Mouse (Mus musculus) forebrain, embryonic 14.5 days (tissue): Measurements from ENCODE around the gene Zfpl1. TPM values are rescaled to one million over a fixed set of nuclear protein-coding genes. Genes with fewer than 3 reads are reported as not detected.

Experiments used
- ATAC-seq: fragments of 200-750 bp; cut with Nextera tagmentation; 2 replicates; pipeline ENCODE4 v1.8.0; 2017; ENCODE audit warnings: mild to moderate bottlenecking, moderate library complexity
- DNase-seq: peaks from one replicate; pipeline ENCODE4 v3.0.0-alpha.2; 2015; ENCODE audit warnings: low spot score
- H3K27ac ChIP-seq: fragments of 300-500 bp; sonication (generic); 2 replicates; pipeline ENCODE4 v1.5.1; 2014; ENCODE audit warnings: low read depth, mild to moderate bottlenecking, control low read depth, low read length, moderate library complexity
- H3K27me3 ChIP-seq: fragments of 300-500 bp; sonication (generic); replicated peaks from 2 replicates; pipeline ENCODE4 v1.6.1; 2014; ENCODE audit warnings: low read length, control low read depth, mixed read lengths; ENCODE audit not compliant: control insufficient read depth, insufficient read depth
- H3K36me3 ChIP-seq: fragments of 300-500 bp; sonication (generic); 2 replicates; pipeline ENCODE4 v1.6.1; 2014; ENCODE audit warnings: low read length, control low read depth; ENCODE audit not compliant: control insufficient read depth, insufficient read depth
- H3K4me1 ChIP-seq: fragments of 300-500 bp; sonication (generic); 2 replicates; pipeline ENCODE4 v1.6.1; 2014; ENCODE audit warnings: antibody characterized with exemption, low read length, control low read depth; ENCODE audit not compliant: control insufficient read depth, insufficient read depth
- H3K4me2 ChIP-seq: fragments of 300-500 bp; sonication (generic); 2 replicates; pipeline ENCODE4 v1.6.1; 2014; ENCODE audit warnings: mild to moderate bottlenecking, control low read depth, low read length
- H3K4me3 ChIP-seq: fragments of 300-500 bp; sonication (generic); 2 replicates; pipeline ENCODE4 v1.5.1; 2014; ENCODE audit warnings: low read depth, low read length, control low read depth
- H3K9ac ChIP-seq: fragments of 300-500 bp; sonication (generic); 2 replicates; pipeline ENCODE4 v1.6.1; 2014; ENCODE audit warnings: mild to moderate bottlenecking, low read length, control low read depth, moderate library complexity
- H3K9me3 ChIP-seq: fragments of 300-500 bp; sonication (generic); replicated peaks from 2 replicates; pipeline ENCODE4 v1.6.1; 2016; ENCODE audit warnings: low read length, control low read depth, mixed read lengths; ENCODE audit not compliant: control insufficient read depth
- WGBS: fragments of 180-500 bp; shearing (Covaris S2); extraction: QIAGEN DNeasy Blood & Tissue Kit; methylation state at CpG from one replicate; pipeline ENCODE4 v1.1.7; 2014; 5-methylcytosine and 5-hydroxymethylcytosine counted together
- polyA plus RNA-seq: library from polyadenylated mRNA; unstranded; fragments of >200 nt; fragmentation: Nextera tagmentation; extraction: Ambion mirVana; gene quantifications from 2 replicates; pipeline ENCODE4 v1.2.1, GENCODE M21; 2014

Zfpl1 gene
- polyA plus RNA-seq, 1 experiment from 2014 or later, result 87.2 TPM

- H3K36me3 ChIP-seq, result no peaks in the 10 kb centered on the region
- DNase-seq, result no peak
- no peak for ATAC-seq
- H3K9me3 ChIP-seq, result no peaks in the 10 kb centered on the region
- WGBS, result 91% methylated on average over 7 of the region's 7 CpGs
- H3K4me1 ChIP-seq, result no peaks in the 10 kb centered on the region
- no peak within 1 kb of the TSS for H3K4me2 ChIP-seq
- H3K27ac ChIP-seq, result no peak within 1 kb of the TSS
- no peaks in the 10 kb centered on the region for H3K27me3 ChIP-seq
- no peak within 1 kb of the TSS for H3K4me3 ChIP-seq
- H3K9ac ChIP-seq, result no peak within 1 kb of the TSS
These were observed 20.8 kb upstream of the Zfpl1 start, which contains the start of gene Naaladl1 for GRCm38 (mm10) chr19:6105586-6105985. Naaladl1 (plus strand) TSS chr19:6105782.

DNA sequence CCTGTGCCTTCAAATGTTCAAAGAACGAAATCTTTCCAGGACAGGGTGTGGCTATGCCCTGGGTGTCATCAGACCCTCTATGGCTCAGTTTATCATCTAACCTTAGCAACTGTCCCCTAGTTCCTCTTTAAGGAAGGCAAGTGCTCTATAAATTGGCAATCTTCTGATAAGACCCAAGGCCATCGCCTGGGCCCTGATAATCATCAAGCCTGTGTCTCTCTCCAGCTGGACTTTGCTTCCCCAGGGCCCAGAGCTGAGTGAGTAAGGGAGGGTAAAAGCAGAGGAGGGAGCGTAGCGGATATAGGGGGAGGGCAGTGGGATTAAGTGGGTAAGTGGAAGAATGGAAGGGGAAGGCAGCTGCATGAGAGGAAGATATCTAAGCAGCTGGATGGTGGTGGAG lies 19.7 kb upstream of the Zfpl1 start:
- Histone ChIP-seq H3K9me3 (no peaks in the 10 kb centered on the region), H3K4me2 (no peak overlapping the region), H3K27ac (no peak overlapping the region), H3K9ac (no peak overlapping the region), H3K27me3 (no peaks in the 10 kb centered on the region), H3K4me3 (no peak overlapping the region), H3K4me1 (no peaks in the 10 kb centered on the region), H3K36me3 (no peaks in the 10 kb centered on the region)
- no peak for DNase-seq
- 89% methylated on average over 4 of the region's 4 CpGs for WGBS
- no peak for ATAC-seq

- WGBS, result 79% methylated on average over 6 of the region's 6 CpGs
- DNase-seq (no peak), ATAC-seq (no peak)
- Histone ChIP-seq H3K27ac (no peak overlapping the region), H3K9ac (no peak overlapping the region), H3K4me2 (no peak overlapping the region), H3K9me3 (no peaks in the 10 kb centered on the region), H3K27me3 (no peaks in the 10 kb centered on the region), H3K36me3 (no peaks in the 10 kb centered on the region), H3K4me1 (no peaks in the 10 kb centered on the region), H3K4me3 (no peak overlapping the region)
These were observed 17.6 kb upstream of the Zfpl1 start for GRCm38 (mm10) chr19:6102169-6102853.

DNA sequence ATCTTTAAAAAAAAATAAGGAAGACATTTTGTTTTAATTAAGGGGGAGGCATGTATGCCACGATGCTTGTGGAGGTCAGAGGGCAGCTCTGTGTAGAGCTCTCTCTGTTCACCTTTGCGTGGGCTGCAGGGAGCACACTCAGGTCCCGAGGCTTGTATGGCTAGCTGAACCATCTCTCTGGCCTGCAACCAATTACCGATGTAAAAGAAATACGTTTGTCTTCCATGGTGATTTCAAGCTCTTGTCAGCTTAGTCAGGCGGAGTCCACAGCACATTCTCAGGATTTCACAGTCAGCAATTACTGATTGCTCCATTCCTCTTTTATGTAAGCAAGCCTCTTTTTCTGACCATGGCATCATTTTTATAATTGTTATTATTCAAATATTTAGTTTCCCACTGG lies 16.4 kb upstream of the Zfpl1 start:
- no peaks in the 10 kb centered on the region for H3K4me1 ChIP-seq
- no peaks in the 10 kb centered on the region for H3K36me3 ChIP-seq
- H3K4me2 ChIP-seq, result no peak overlapping the region
- no peaks in the 10 kb centered on the region for H3K9me3 ChIP-seq
- H3K4me3 ChIP-seq, result no peak overlapping the region
- DNase-seq, result no peak
- no peak overlapping the region for H3K27ac ChIP-seq
- WGBS, result 84% methylated on average over 6 of the region's 6 CpGs
- no peak overlapping the region for H3K9ac ChIP-seq
- no peak for ATAC-seq
- no peaks in the 10 kb centered on the region for H3K27me3 ChIP-seq

DNA sequence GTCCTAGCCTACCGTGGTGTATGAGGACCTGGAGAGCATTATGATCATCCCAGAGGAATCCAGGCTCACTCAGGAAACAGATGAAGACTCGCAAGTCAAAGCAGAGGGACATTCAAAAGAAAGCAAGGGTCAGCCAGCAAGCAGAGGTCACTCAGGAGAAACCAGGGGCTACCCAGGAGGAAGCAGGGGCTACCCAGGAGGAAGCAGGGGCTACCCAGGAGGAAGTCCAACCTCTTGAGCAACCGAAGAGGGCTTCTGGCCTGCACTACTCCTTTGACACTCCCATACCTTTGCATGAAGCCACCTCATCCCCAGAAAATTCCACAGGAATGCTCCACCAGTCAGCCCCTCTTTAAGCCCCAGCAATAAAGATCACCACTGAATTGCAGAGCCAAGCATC lies 13.1 kb upstream of the Zfpl1 start:
- 89% methylated on average over 3 of the region's 3 CpGs for WGBS
- Histone ChIP-seq H3K9me3 (no peaks in the 10 kb centered on the region), H3K27me3 (no peaks in the 10 kb centered on the region), H3K27ac (no peak overlapping the region), H3K4me3 (no peak overlapping the region), H3K36me3 (peaks cover 15% of the 10 kb centered on the region; the same call in 1 of the 2 replicates), H3K4me1 (no peaks in the 10 kb centered on the region), H3K9ac (no peak overlapping the region), H3K4me2 (no peak overlapping the region)
- DNase-seq, result no peak
- ATAC-seq, result no peak

GRCm38 (mm10) chr19:6094119-6094518 lies 9.4 kb upstream of the Zfpl1 start, which contains the start of gene AC131692.1:
AC131692.1 (plus strand) TSS chr19:6094419.
- Histone ChIP-seq H3K4me1 (no peaks in the 10 kb centered on the region), H3K27me3 (no peaks in the 10 kb centered on the region), H3K27ac (no peak within 1 kb of the TSS), H3K9ac (no peak within 1 kb of the TSS), H3K36me3 (peaks cover 44% of the 10 kb centered on the region), H3K4me2 (no peak within 1 kb of the TSS), H3K4me3 (no peak within 1 kb of the TSS), H3K9me3 (no peaks in the 10 kb centered on the region)
- 93% methylated on average over 7 of the region's 7 CpGs for WGBS
- ATAC-seq (no peak), DNase-seq (no peak)

DNA sequence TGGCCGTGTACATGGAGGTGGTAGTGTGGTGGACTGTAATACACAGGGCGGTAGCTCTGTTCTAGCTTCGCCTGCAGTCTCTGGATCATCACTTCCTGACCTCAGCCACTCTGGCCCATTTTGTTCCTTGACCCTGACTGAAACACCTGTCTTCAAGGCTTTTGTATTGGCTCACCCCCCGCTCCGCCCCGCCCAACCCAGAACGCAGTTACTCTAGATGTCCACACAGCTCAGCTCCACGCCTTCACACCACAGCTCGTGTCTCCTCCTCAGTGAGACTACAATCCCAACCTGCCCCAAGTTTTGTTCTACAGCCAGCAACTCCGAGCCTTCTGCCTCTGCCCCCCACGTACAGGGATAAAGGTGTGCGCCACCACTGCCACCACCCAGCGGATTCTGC lies 4.1 kb upstream of the Zfpl1 start:
- H3K27me3 ChIP-seq, result no peaks in the 10 kb centered on the region
- no peak overlapping the region for H3K4me2 ChIP-seq
- H3K4me3 ChIP-seq, result no peak overlapping the region
- H3K36me3 ChIP-seq, result peaks cover 43% of the 10 kb centered on the region
- DNase-seq (no peak), ATAC-seq (no peak)
- 96% methylated on average over 13 of the region's 13 CpGs for WGBS
- H3K9me3 ChIP-seq, result no peaks in the 10 kb centered on the region
- H3K4me1 ChIP-seq, result peaks cover 7% of the 10 kb centered on the region; the same call in 1 of the 2 replicates
- no peak overlapping the region for H3K9ac ChIP-seq
- H3K27ac ChIP-seq, result no peak overlapping the region

- Histone ChIP-seq H3K27ac (no peak overlapping the region), H3K36me3 (peaks cover 43% of the 10 kb centered on the region), H3K27me3 (no peaks in the 10 kb centered on the region), H3K4me1 (peaks cover 8% of the 10 kb centered on the region; the same call in 1 of the 2 replicates), H3K4me2 (peak overlapping the region; percentile 88), H3K4me3 (peak overlapping the region; percentile 68), H3K9ac (peak overlapping the region; percentile 71), H3K9me3 (no peaks in the 10 kb centered on the region)
- peak; percentile 80 for ATAC-seq
- under 1% methylated on average over 17 of the region's 17 CpGs for WGBS
- DNase-seq, result peak; percentile 80
These were observed 692 bp upstream of the Zfpl1 start for GRCm38 (mm10) chr19:6085417-6085879.

DNA sequence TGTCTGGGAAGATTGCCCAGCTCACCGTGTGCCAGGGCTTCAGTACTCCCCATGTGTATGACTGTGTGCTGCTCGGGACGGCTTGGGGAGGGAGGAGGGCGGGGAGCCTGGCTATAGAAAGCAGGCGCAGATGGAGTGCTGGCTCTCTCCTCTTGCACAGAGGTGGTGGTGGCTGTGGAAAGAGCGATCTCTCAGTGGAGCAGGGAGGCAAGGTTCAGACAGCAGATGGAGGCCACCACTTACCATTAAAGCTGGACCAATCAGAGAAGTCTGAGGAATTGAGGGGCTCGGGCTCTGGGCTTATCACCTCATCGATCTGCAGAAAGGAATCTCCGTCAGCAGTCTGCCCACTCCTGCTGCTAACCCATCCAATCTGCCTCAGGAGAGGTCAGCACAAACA lies 2.6 kb downstream of the Zfpl1 start, which contains the start of gene Gm28374:
Gene Gm28374, minus strand, starts transcription at position 101 of the 400 bp plus-strand sequence.
- no peak within 1 kb of the TSS for H3K4me3 ChIP-seq
- WGBS, result 87% methylated on average over 9 of the region's 9 CpGs
- DNase-seq (no peak), ATAC-seq (no peak)
- H3K36me3 ChIP-seq, result peaks cover 32% of the 10 kb centered on the region
- peaks cover 8% of the 10 kb centered on the region; the same call in 1 of the 2 replicates for H3K4me1 ChIP-seq
- H3K27me3 ChIP-seq, result no peaks in the 10 kb centered on the region
- H3K27ac ChIP-seq, result no peak within 1 kb of the TSS
- H3K9me3 ChIP-seq, result no peaks in the 10 kb centered on the region
- H3K4me2 ChIP-seq, result no peak within 1 kb of the TSS
- no peak within 1 kb of the TSS for H3K9ac ChIP-seq
